Mouse (Mus musculus) spleen, adult 2 months (tissue): Measurements from ENCODE around the gene Lad1. TPM values are rescaled to one million over a fixed set of nuclear protein-coding genes. Genes with fewer than 3 reads are reported as not detected.

Source experiments
- DNase-seq, 2 experiments: peaks; one replicate each; pipeline versions ENCODE4 v3.0.0 to v3.0.0-alpha.2; 2012 to 2021; ENCODE audit warnings: low spot score in 2 of 2, low read depth in 1 of 2
- H3K27ac ChIP-seq: fragments of 200-500 bp; 2 replicates; pipeline ENCODE4 v1.5.1; 2012; ENCODE audit warnings: low read length, inconsistent platforms; ENCODE audit not compliant: insufficient read depth
- H3K27me3 ChIP-seq: fragments of 200-500 bp; 2 replicates; pipeline ENCODE4 v1.6.1; 2012; ENCODE audit warnings: mild to moderate bottlenecking, moderate library complexity, low read length, inconsistent platforms; ENCODE audit not compliant: control insufficient read depth, insufficient read depth
- H3K36me3 ChIP-seq: fragments of 200-500 bp; 2 replicates; pipeline ENCODE4 v1.6.1; 2012; ENCODE audit warnings: mild to moderate bottlenecking, low read length, inconsistent platforms; ENCODE audit not compliant: control insufficient read depth, insufficient read depth
- H3K4me1 ChIP-seq: fragments of 200-500 bp; 2 replicates; pipeline ENCODE4 v1.6.1; 2011; ENCODE audit warnings: inconsistent platforms; ENCODE audit not compliant: control insufficient read depth, insufficient read depth, insufficient read length
- H3K4me3 ChIP-seq: fragments of 200-500 bp; 2 replicates; pipeline ENCODE4 v1.5.1; 2011; ENCODE audit warnings: mild to moderate bottlenecking, inconsistent platforms; ENCODE audit not compliant: insufficient read depth, insufficient read length; ENCODE audit errors: extremely low read depth
- CTCF ChIP-seq: fragments of 200-500 bp; IDR thresholded peaks from 2 replicates; pipeline ENCODE4 v1.5.1; 2011; ENCODE audit warnings: mild to moderate bottlenecking, inconsistent platforms; ENCODE audit not compliant: insufficient read depth, insufficient read length, insufficient replicate concordance; ENCODE audit errors: extremely low read depth
- POLR2A ChIP-seq: fragments of 200-500 bp; IDR thresholded peaks from 2 replicates; pipeline ENCODE4 v1.6.1; 2011; ENCODE audit warnings: low read depth, low read length, inconsistent platforms
- WGBS: fragments of 180-500 bp; shearing (Covaris S2); methylation state at CpG from one replicate; pipeline ENCODE4 v1.1.7; 2018; 5-methylcytosine and 5-hydroxymethylcytosine counted together
- polyA plus RNA-seq: library from polyadenylated mRNA; depleted of rRNA; stranded (reverse); fragments of >200 nt; gene quantifications from 2 replicates; pipeline ENCODE4 v1.2.3, GENCODE M21; 2012; rRNA removed

Gene Lad1
- 3.1 and 5.1 TPM in 2 replicates for polyA plus RNA-seq

DNA sequence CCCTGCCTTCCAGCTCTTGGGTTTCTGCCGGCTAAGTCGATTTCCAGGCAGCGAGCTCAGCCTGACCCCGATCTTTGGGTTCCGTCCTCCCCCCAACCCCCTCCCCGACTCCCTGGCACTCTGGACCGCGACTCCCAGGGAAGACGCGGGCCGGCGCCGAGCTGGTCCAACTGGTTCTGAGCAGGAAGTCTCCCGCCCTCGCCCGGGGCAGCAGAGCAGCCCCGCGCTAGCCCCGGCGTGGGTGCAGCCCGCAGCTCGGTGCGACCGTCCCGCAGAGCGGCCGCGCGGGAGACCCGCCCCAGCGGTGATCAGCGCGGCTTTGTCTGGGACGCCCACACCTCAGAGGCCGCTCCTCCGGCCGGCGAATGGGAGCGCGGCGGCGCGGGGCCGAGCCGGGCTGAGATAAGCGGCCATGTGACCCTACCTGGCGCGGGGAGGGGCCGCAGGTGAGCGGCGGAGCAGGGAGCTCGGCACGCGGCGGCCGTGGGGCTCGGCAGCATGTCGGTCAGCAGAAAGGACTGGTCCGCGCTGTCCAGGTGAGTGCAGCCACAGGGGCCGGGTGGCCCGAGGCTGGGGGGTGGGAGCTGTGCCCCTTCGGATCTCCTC lies at the start of gene Lad1:
Gene Lad1 (plus strand): TSS at position 118 of the 606 bp plus-strand sequence.
- Histone ChIP-seq H3K36me3 (no peaks in the 10 kb centered on the region), H3K4me3 (peak within 1 kb of the TSS; percentile 46; the same call in 1 of the 2 replicates), H3K27me3 (peaks cover 10% of the 10 kb centered on the region), H3K27ac (no peak within 1 kb of the TSS), H3K4me1 (peaks cover 5% of the 10 kb centered on the region; the same call in 1 of the 2 replicates)
- DNase-seq: no peak
- 2% methylated on average over 62 of the region's 63 CpGs for WGBS
- no peak for TF ChIP-seq POLR2A
- TF ChIP-seq CTCF: no peak

DNA sequence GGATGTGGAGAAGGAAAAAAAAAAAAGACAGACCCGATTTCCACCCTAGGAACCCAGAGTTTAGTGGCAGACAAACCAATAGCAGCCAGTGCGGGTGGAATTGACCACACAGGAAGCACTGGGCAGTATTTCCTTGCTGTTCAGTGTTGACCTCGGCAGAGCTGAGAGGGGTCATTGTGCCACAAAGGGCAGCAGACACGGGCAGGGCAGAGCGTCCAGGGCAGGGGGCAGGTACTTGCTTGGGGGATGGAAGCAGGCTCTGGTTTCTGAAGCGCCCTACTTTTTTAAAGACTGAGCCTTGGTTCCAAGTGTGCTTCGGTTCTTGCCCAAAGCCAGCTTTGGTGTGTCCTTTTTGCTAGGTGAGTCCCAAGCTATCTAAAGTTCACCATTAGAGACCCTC lies 48.2 kb upstream of the Lad1 start:
- peaks cover 10% of the 10 kb centered on the region for H3K27me3 ChIP-seq

DNA sequence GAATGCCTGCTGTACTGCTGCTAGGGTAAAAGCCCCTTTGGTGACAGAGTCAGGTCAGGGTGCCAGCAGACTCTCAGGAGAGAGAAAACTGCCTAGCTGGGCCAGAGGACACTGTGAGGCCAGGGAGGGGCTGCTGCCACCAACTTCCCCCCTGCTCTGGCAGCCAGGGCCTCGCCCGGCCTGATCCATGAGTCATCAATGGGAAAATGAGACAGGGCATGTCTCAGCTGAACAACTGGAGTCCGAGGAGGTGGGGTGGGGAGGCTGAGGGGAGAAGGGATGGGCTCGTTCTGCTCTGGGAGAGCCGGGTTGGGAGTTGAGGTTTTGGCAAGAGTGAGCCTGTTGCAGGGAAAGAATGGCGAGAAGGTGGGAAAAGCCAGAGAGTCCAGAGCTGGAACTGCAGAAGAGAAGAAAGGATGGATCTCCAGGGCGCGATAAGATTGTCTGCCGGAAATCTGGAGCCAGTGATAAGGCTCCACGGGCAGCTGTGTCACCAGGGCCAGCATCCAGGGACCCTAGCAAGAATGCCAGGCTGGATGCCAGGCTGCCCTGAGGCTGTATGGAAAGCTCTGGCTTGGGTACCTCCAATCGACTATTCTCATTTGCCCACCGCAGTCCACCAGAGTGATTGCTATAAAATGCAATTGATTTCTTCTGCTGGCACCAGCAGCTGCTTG lies 47.4 kb upstream of the Lad1 start:
- 76% methylated on average over 12 of the region's 12 CpGs for WGBS
- peaks cover 6% of the 10 kb centered on the region for H3K4me1 ChIP-seq
- no peaks in the 10 kb centered on the region for H3K36me3 ChIP-seq
- no peak for DNase-seq
- no peak overlapping the region for H3K4me3 ChIP-seq
- no peak for TF ChIP-seq CTCF
- no peak for TF ChIP-seq POLR2A
- H3K27me3 ChIP-seq: peaks cover 6% of the 10 kb centered on the region
- no peak overlapping the region for H3K27ac ChIP-seq

More for the DNA sequence above, 48.2 kb upstream of the Lad1 start:
- H3K4me1 ChIP-seq: peaks cover 8% of the 10 kb centered on the region
- DNase-seq: no peak
- WGBS: 60% methylated on average over 7 of the region's 7 CpGs
- no peak overlapping the region for H3K27ac ChIP-seq
- TF ChIP-seq CTCF (no peak), POLR2A (no peak)
- H3K4me3 ChIP-seq: no peak overlapping the region
- no peaks in the 10 kb centered on the region for H3K36me3 ChIP-seq

DNA sequence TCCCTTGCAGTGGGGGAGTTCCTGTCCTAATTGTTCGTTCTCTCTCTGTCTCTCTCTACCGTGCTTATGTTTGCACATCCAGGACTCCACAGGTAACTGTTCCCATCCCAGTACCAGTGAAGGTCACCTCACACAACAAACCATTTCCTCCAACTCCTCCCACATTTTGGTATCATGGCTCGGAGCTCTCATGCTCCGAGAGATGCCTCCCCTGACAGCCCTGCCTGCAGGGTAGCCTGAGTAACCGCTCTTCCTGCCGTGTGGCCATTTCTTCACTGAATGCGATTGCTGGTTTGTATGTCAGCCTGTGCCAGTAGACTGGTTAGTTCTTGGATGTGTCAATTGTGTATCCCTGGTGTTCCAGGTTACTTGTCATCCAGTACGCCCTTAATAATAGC lies 46.8 kb upstream of the Lad1 start:
- TF ChIP-seq CTCF (no peak), POLR2A (no peak)
- H3K4me3 ChIP-seq: no peak overlapping the region
- peaks cover under 1% of the 10 kb centered on the region; the same call in 1 of the 2 replicates for H3K4me1 ChIP-seq
- H3K36me3 ChIP-seq: no peaks in the 10 kb centered on the region
- H3K27ac ChIP-seq: no peak overlapping the region
- peaks cover under 1% of the 10 kb centered on the region for H3K27me3 ChIP-seq
- 86% methylated on average over 8 of the region's 8 CpGs for WGBS
- no peak for DNase-seq

DNA sequence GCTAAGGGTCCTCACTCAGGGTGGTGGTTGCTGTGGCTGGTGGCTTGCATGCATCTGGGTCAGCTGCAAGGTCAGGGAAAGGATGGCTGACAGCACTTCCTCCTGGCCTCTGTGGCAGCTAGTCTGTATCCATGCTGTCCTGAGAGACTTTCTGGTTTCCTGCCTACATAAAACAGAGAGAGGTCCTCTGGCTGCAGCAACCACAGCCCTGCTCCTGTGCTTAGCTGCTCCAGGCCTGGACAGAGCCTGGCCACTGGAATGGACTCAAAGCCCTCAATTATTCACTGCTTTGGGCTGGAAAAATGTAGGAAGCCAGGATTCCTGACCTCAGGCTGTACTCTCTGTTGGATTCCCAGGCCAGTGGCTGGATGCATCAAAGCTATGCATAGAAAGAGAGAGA lies 41.8 kb upstream of the Lad1 start:
- H3K4me1 ChIP-seq: no peaks in the 10 kb centered on the region
- no peaks in the 10 kb centered on the region for H3K36me3 ChIP-seq
- H3K27me3 ChIP-seq: no peaks in the 10 kb centered on the region
- no peak overlapping the region for H3K27ac ChIP-seq
- TF ChIP-seq CTCF (no peak), POLR2A (no peak)
- no peak for DNase-seq
- H3K4me3 ChIP-seq: no peak overlapping the region

DNA sequence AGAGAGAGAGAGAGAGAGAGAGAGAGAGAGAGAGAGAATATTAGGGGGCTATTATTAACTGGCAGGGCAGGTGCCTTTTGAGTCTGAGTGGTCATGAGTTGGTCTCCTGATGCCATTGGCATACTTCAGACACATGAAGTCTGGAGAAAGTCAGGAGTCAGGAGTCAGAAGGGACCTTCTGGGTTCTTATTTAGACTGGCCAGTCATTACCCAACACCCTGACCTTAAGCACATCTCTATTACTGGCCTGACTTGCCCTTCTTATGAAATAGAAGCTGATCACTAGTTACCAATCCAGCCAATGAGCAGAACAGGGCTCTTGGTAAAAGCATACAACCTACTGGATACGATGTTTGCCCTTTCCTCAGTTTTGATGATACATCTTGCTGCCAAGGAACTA lies 41.4 kb upstream of the Lad1 start:
- no peaks in the 10 kb centered on the region for H3K27me3 ChIP-seq
- no peak for DNase-seq
- H3K4me3 ChIP-seq: no peak overlapping the region
- WGBS: 90% methylated on average over 1 of the region's 1 CpGs
- H3K36me3 ChIP-seq: no peaks in the 10 kb centered on the region
- H3K4me1 ChIP-seq: no peaks in the 10 kb centered on the region
- H3K27ac ChIP-seq: no peak overlapping the region
- TF ChIP-seq CTCF: no peak
- TF ChIP-seq POLR2A: no peak
